Mouse (Mus musculus): Measurements from ENCODE around the gene Hikeshi.

GRCm38 (mm10) chr7:89954261-89954660 is 13.3 kb upstream of the Hikeshi start:
- TF ChIP-seq CTCF (IDR thresholded peaks at IDR 0.05; ENCODE audit: extremely low read depth, insufficient read length, insufficient replicate concordance, low read depth, low read length) (no peak), POLR2A (IDR thresholded peaks at IDR 0.05; ENCODE audit: low read depth, low read length) (no peak)
